Mouse (Mus musculus) heart, adult 2 months (tissue): ENCODE measurements around the gene Itsn2. TPM values are rescaled to one million over a fixed set of nuclear protein-coding genes. Genes with fewer than 3 reads are reported as not detected.

Source experiments
- DNase-seq, 2 experiments: peaks; one replicate each; pipeline ENCODE4 v3.0.0; 2021
- H3K27ac ChIP-seq: fragments of 200-600 bp; 2 replicates; pipeline ENCODE4 v1.8.1; 2022
- H3K27me3 ChIP-seq: fragments of 200-500 bp; 2 replicates; pipeline ENCODE4 v1.6.1; 2012; ENCODE audit warnings: mild to moderate bottlenecking, low read length, inconsistent platforms, mixed read lengths; ENCODE audit not compliant: control insufficient read depth, insufficient read depth
- H3K36me3 ChIP-seq: fragments of 200-500 bp; 2 replicates; pipeline ENCODE4 v1.6.1; 2012; ENCODE audit warnings: low read length, inconsistent platforms; ENCODE audit not compliant: control insufficient read depth, insufficient read depth
- H3K4me1 ChIP-seq: fragments of 200-500 bp; 2 replicates; pipeline ENCODE4 v1.6.1; 2011; ENCODE audit warnings: low read length; ENCODE audit not compliant: control insufficient read depth, insufficient read depth
- H3K4me3 ChIP-seq: fragments of 200-600 bp; 2 replicates; pipeline ENCODE4 v1.8.1; 2022
- H3K79me2 ChIP-seq: fragments of 200-500 bp; replicated peaks from 2 replicates; pipeline ENCODE4 v1.6.1; 2012; ENCODE audit warnings: mild to moderate bottlenecking, inconsistent platforms, low read length, moderate library complexity, mixed read lengths; ENCODE audit not compliant: control insufficient read depth, insufficient read depth
- H3K9ac ChIP-seq: fragments of 200-500 bp; 2 replicates; pipeline ENCODE4 v1.6.1; 2012; ENCODE audit warnings: low read depth, mild to moderate bottlenecking, control low read depth, inconsistent platforms, low read length, mixed read lengths
- CTCF ChIP-seq: fragments of 200-600 bp; IDR thresholded peaks from 2 replicates; pipeline ENCODE4 v1.8.1; 2022; ENCODE audit warnings: antibody characterized with exemption, mild to moderate bottlenecking, moderate library complexity
- EP300 ChIP-seq: fragments of 200-500 bp; IDR thresholded peaks from 2 replicates; pipeline ENCODE4 v1.6.1; 2011; ENCODE audit warnings: low read depth, low read length, control low read depth; ENCODE audit not compliant: insufficient read depth
- POLR2A ChIP-seq: fragments of 200-500 bp; IDR thresholded peaks from 2 replicates; pipeline ENCODE4 v1.6.1; 2011; ENCODE audit warnings: mild to moderate bottlenecking, low read depth, low read length, control low read depth; ENCODE audit not compliant: insufficient read depth
- WGBS: fragments of 180-500 bp; shearing (Covaris S2); methylation state at CpG from one replicate; pipeline ENCODE4 v1.1.7; 2018; 5-methylcytosine and 5-hydroxymethylcytosine counted together
- intact Hi-C: fragments of 180-260 bp; cut with DNase I; formaldehyde crosslinking; loops from one replicate; pipeline ENCODE4 v1.15.1; 2025
- polyA plus RNA-seq: library from polyadenylated mRNA; depleted of rRNA; stranded (reverse); fragments of >200 nt; gene quantifications from 2 replicates; pipeline ENCODE4 v1.2.3, GENCODE M21; 2012
- total RNA-seq, 2 experiments: library from RNA; stranded (reverse); gene quantifications; 2 replicates each; pipeline ENCODE4 v1.2.3; 2021

Itsn2 gene
- total and polyA plus RNA-seq, 3 experiments = 20.5 to 41.9 (median 40.8) TPM

DNA sequence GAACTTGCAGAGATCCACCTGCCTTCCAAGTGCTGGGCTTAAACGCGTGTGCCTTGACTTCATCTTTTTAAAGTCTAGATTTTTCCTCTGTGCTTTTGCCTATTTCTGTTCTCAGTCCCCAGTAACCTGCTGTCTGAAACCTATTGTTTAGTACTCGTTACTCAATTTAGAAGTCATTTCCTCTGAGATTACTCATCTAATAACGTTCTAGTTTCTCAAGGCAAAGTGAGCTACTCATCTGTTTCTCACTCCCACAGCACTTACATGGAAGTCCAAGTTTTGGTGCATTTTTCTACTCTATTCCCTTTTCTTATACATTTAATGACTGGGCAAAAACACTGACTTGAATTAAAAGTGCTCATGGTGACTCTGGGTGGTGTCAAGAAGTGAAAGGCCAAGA is 7.3 kb downstream of the Itsn2 start:
- H3K27ac ChIP-seq = no peak overlapping the region
- intact Hi-C loops = loop anchor here (5.0 kb wide), 1 partner anchor 218 kb away; the partner anchor contains the start of gene Sf3b6
- peaks cover 18% of the 10 kb centered on the region for H3K4me1 ChIP-seq
- H3K27me3 ChIP-seq = no peaks in the 10 kb centered on the region
- no peak overlapping the region for H3K4me3 ChIP-seq
- 43% methylated on average over 4 of the region's 4 CpGs for WGBS
- peaks cover 5% of the 10 kb centered on the region; the same call in 1 of the 2 replicates for H3K79me2 ChIP-seq
- no peak for TF ChIP-seq POLR2A
- TF ChIP-seq EP300 = no peak
- no peak for TF ChIP-seq CTCF
- H3K9ac ChIP-seq = no peak overlapping the region
- no peak for DNase-seq
- peaks cover 21% of the 10 kb centered on the region for H3K36me3 ChIP-seq

DNA sequence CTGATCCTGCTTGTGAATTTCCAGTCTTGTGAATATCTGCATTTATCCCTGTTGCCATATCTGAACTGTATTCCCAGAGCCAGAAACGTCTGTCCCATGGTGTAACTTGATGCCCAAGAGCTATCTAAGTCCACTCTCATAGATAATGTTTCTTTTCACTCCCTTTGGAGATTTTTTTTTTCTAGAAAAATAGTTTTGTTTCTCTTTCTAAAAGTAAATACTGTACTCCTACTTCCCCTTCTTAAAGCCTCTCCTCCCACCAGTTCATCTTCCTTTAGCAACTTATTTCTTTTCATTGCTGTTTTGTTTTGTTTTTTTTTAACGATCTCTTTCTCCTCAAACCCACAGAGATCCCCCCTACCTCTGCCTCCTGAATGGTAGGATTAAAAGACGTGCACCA is 14.2 kb downstream of the Itsn2 start:
- no peak overlapping the region for H3K27ac ChIP-seq
- no peak overlapping the region for H3K9ac ChIP-seq
- peaks cover 5% of the 10 kb centered on the region for H3K4me1 ChIP-seq
- H3K4me3 ChIP-seq = no peak overlapping the region
- TF ChIP-seq POLR2A (no peak), EP300 (no peak), CTCF (no peak)
- intact Hi-C loops = no loop called here
- no peak for DNase-seq
- H3K36me3 ChIP-seq = peaks cover 7% of the 10 kb centered on the region
- H3K27me3 ChIP-seq = no peaks in the 10 kb centered on the region
- WGBS = 31% methylated on average over 3 of the region's 3 CpGs
- peaks cover 13% of the 10 kb centered on the region for H3K79me2 ChIP-seq

DNA sequence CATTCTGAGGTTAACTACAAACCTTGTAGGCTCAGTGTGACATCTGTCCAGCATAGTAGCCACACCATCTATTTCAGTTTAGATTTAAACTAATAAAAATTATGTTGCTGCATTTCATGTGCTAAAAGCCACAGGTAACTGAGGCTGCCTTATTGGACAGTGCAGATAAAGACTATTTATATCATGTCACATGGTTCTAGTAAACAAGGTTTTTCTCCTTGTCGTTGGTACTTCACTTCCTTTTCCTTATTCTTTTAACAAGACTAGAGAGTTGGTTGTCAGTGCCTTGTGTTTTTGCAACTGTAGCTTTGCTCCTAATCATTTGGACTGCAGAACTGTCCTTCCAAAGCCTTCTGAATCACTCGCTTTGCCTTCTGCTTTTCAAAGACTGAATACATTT is 22.3 kb downstream of the Itsn2 start:
- TF ChIP-seq POLR2A = no peak
- no peak for TF ChIP-seq CTCF
- TF ChIP-seq EP300 = no peak
- no peaks in the 10 kb centered on the region for H3K27me3 ChIP-seq
- peaks cover 5% of the 10 kb centered on the region for H3K79me2 ChIP-seq
- peaks cover 2% of the 10 kb centered on the region; the same call in 1 of the 2 replicates for H3K4me1 ChIP-seq
- peaks cover 5% of the 10 kb centered on the region; the same call in 1 of the 2 replicates for H3K36me3 ChIP-seq
- H3K9ac ChIP-seq = no peak overlapping the region
- intact Hi-C loops = no loop called here
- H3K27ac ChIP-seq = no peak overlapping the region
- DNase-seq = no peak
- WGBS = 26% methylated on average over 2 of the region's 2 CpGs
- no peak overlapping the region for H3K4me3 ChIP-seq

DNA sequence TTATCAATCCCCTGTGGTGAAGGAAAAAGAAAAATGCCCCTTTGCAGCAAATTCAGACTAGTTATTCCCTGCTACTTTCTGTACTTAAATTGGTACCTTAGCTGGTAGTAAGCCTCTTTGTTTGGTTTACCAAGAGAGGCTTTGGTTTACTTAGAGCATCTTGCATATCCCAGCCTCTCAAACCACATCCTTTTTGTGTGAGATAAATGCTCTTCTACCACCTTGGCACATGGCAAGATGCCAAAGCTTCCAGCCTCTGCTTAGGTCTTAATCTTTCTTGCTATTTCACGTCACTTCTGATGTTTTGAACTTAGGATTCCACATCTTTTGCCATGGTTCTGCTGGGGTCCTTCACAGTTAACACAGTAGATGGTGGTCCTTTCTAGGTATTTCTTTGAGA is 31.8 kb downstream of the Itsn2 start:
- Histone ChIP-seq H3K27ac (no peak overlapping the region), H3K9ac (no peak overlapping the region), H3K4me3 (no peak overlapping the region), H3K4me1 (no peaks in the 10 kb centered on the region), H3K27me3 (no peaks in the 10 kb centered on the region), H3K79me2 (peaks cover 2% of the 10 kb centered on the region; the same call in 1 of the 2 replicates), H3K36me3 (peaks cover 2% of the 10 kb centered on the region)
- WGBS = 90% methylated on average over 1 of the region's 1 CpGs
- TF ChIP-seq CTCF (no peak), EP300 (no peak), POLR2A (no peak)
- intact Hi-C loops = no loop called here
- no peak for DNase-seq

DNA sequence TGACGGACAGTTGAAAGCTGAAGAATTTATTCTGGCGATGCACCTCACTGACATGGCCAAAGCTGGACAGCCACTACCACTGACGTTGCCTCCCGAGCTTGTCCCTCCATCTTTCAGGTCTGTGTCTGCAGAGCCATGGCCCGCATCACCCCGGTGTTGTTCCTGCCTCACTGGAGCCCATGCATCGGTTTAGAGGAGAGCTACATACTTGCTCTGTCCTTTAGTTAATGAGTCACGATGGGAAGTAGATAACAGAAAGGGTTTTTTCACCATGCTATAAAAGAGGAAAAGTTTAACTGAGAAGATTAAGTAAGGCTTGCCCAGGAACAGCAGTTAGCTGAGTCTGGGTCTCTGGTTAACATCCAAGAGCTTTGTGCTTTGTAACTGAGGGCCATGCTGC is 40.5 kb downstream of the Itsn2 start:
- 78% methylated on average over 8 of the region's 8 CpGs for WGBS
- intact Hi-C loops = no loop called here
- H3K27me3 ChIP-seq = no peaks in the 10 kb centered on the region
- DNase-seq = no peak
- H3K9ac ChIP-seq = no peak overlapping the region
- H3K79me2 ChIP-seq = no peaks in the 10 kb centered on the region
- H3K4me3 ChIP-seq = no peak overlapping the region
- no peaks in the 10 kb centered on the region for H3K4me1 ChIP-seq
- no peak overlapping the region for H3K27ac ChIP-seq
- TF ChIP-seq EP300 (no peak), CTCF (no peak), POLR2A (no peak)
- H3K36me3 ChIP-seq = peaks cover 5% of the 10 kb centered on the region

DNA sequence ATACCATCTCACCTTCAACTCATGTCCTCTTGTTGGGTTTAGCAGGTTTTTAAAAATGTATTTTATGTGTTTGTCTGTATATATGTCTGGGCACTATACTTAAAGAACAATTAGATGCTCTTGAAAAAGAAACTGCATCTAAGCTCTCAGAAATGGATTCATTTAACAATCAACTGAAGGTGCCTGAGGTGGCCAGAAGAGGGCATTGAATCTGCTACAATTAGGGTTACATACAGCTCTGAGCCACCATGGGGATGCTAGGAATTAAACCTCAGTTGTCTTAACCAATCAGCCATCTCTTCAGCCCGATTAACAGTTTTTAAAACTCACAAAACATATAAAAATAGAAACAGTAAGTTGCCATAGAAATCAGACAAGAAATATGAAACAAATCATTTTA is 46.0 kb downstream of the Itsn2 start:
- Histone ChIP-seq H3K36me3 (no peaks in the 10 kb centered on the region; the same call in 1 of the 2 replicates), H3K9ac (no peak overlapping the region), H3K27ac (no peak overlapping the region), H3K27me3 (no peaks in the 10 kb centered on the region), H3K4me1 (no peaks in the 10 kb centered on the region), H3K4me3 (no peak overlapping the region), H3K79me2 (no peaks in the 10 kb centered on the region)
- intact Hi-C loops = no loop called here
- DNase-seq = no peak
- 91% methylated on average over 1 of the region's 1 CpGs for WGBS
- TF ChIP-seq CTCF (peak; percentile 44), POLR2A (no peak)
